Mouse (Mus musculus) kidney, embryonic 16.5 days (tissue): ENCODE measurements around the gene Tmem213. TPM values are rescaled to one million over a fixed set of nuclear protein-coding genes. Genes with fewer than 3 reads are reported as not detected.

ENCODE experiments used
- ATAC-seq: fragments of 200-750 bp; cut with Nextera tagmentation; 2 replicates; pipeline ENCODE4 v1.8.0; 2017; ENCODE audit warnings: moderate TSS enrichment; ENCODE audit not compliant: low FRiP score, low TSS enrichment
- H3K27ac ChIP-seq: fragments of 300-500 bp; sonication (generic); 2 replicates; pipeline ENCODE4 v1.5.1; 2014; ENCODE audit warnings: low read length
- H3K27me3 ChIP-seq: fragments of 300-500 bp; sonication (generic); 2 replicates; pipeline ENCODE4 v1.6.1; 2014; ENCODE audit warnings: low read length, control low read depth, mixed read lengths; ENCODE audit not compliant: insufficient read depth
- H3K36me3 ChIP-seq: fragments of 300-500 bp; sonication (generic); 2 replicates; pipeline ENCODE4 v1.6.1; 2014; ENCODE audit warnings: low read length, control low read depth, mixed read lengths; ENCODE audit not compliant: insufficient read depth
- H3K4me1 ChIP-seq: fragments of 300-500 bp; sonication (generic); 2 replicates; pipeline ENCODE4 v1.6.1; 2014; ENCODE audit warnings: low read length, control low read depth, mixed read lengths; ENCODE audit not compliant: insufficient read depth
- H3K4me2 ChIP-seq: fragments of 300-500 bp; sonication (generic); replicated peaks from 2 replicates; pipeline ENCODE4 v1.6.1; 2014; ENCODE audit warnings: low read depth, low read length
- H3K4me3 ChIP-seq: fragments of 300-500 bp; sonication (generic); 2 replicates; pipeline ENCODE4 v1.5.1; 2014; ENCODE audit warnings: mild to moderate bottlenecking, low read length
- H3K9ac ChIP-seq: fragments of 300-500 bp; sonication (generic); replicated peaks from 2 replicates; pipeline ENCODE4 v1.6.1; 2014; ENCODE audit warnings: low read length
- H3K9me3 ChIP-seq: fragments of 300-500 bp; sonication (generic); 2 replicates; pipeline ENCODE4 v1.6.1; 2016; ENCODE audit warnings: low read length, control low read depth
- WGBS: fragments of 180-500 bp; shearing (Covaris S2); extraction: QIAGEN DNeasy Blood & Tissue Kit; methylation state at CpG from one replicate; pipeline ENCODE4 v1.1.7; 2014; 5-methylcytosine and 5-hydroxymethylcytosine counted together
- polyA plus RNA-seq: library from polyadenylated mRNA; unstranded; fragments of >200 nt; fragmentation: Nextera tagmentation; extraction: Ambion mirVana; gene quantifications from 2 replicates; pipeline ENCODE4 v1.2.1, GENCODE M21; 2015

Gene Tmem213
- polyA plus RNA-seq, 1 experiment from 2014 or later, result 72.7 TPM

DNA sequence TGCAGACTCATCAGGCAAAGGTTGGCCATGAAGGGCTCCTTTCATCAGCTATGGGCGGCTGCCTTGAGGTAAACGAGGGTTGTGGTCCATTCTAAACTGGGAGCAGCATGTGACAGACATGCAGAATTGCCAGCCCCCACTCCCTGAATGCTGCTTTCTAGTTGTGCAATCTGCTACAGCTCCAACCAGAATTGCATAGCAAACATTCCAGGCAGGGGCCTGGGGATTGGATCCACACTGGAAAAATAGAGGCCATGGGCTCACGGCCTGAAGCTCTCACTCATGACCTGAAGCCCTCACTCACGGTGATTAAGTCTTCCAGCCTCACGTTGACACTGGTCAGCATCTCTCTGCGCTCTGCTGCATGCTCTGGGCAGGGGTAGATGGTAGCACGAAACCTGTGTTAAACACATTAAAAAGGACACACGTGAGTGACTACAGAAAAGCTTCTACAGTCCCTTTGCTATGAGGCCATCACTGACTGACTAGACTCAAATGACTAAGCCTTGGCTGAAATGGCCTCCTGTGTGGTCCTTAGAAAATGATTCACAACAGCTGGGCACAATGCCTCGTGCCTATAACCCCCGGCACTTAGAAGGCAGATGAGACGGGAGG lies 27.2 kb upstream of the Tmem213 start:
- Histone ChIP-seq H3K9ac (no peak overlapping the region), H3K27ac (peak overlapping the region; percentile 43), H3K9me3 (no peaks in the 10 kb centered on the region), H3K4me1 (peaks cover 15% of the 10 kb centered on the region; the same call in 1 of the 2 replicates), H3K27me3 (no peaks in the 10 kb centered on the region), H3K4me3 (no peak overlapping the region), H3K4me2 (no peak overlapping the region), H3K36me3 (no peaks in the 10 kb centered on the region)
- WGBS, result 30% methylated on average over 11 of the region's 11 CpGs
- ATAC-seq, result peak; percentile 84

DNA sequence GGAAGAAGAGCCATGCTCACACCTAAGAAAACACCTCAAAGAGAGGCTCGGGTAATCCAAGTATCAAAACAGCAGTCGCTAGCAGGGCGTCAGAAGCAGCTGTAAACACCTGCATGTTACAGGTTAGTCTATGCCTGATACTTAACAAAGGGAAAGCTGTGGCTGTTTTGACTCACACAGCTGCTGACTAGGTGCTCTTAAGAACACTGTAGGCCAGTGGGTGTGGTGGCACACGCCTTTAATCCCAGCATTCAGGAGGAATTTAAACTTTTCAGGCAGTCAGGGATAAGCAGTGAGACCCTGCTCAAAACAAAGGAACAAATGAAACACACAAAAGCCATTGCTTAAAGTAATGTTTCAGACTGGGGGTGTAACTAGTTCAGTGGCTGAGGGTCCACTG lies 25.9 kb upstream of the Tmem213 start:
- Histone ChIP-seq H3K4me3 (no peak overlapping the region), H3K4me2 (no peak overlapping the region), H3K9ac (no peak overlapping the region), H3K9me3 (no peaks in the 10 kb centered on the region), H3K27ac (no peak overlapping the region), H3K4me1 (peaks cover 15% of the 10 kb centered on the region; the same call in 1 of the 2 replicates), H3K36me3 (no peaks in the 10 kb centered on the region), H3K27me3 (no peaks in the 10 kb centered on the region)
- WGBS, result 44% methylated on average over 4 of the region's 4 CpGs
- no peak for ATAC-seq

DNA sequence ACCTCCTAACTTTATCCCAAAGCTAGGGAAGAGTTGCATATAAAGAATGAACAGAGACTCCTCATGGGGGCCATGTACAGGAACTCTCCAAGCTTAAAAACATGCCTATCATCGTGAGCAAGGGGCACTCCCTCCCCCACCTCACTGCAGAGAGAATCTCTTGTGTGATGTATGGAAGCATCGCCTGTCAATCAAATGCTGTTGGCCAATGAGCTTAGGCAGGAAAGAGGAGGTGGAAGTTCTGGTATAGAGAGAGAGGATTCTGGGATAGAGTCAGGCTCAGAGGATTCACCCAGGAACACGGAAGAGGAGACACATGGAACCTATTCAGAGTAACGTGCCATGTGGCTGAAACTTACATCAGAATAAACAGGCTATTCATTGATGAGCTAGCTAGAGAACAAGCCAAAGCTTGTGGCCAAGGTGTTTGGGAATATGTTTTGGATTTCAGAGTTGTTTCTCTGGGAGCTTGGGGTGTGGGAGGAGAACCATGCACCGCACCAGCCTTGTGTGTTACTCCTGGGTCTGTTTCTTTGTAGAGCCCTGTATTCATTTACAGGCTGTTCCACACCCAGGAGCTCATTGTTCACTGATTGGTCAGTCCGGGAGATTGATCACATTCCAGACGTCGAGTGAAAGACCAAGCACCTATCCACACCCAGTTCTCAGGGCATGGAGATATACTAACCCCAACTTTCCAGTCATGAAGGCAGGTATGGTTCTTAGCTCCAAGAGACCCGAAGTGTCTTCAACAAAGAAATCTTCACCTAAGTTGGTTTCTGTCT lies 21.6 kb upstream of the Tmem213 start:
- H3K4me1 ChIP-seq, result 0 out of 2 replicates have a peak, but pooled peaks cover 2% of the 10 kb centered on the region
- no peaks in the 10 kb centered on the region for H3K36me3 ChIP-seq
- H3K4me2 ChIP-seq, result no peak overlapping the region
- H3K9ac ChIP-seq, result no peak overlapping the region
- 78% methylated on average over 9 of the region's 9 CpGs for WGBS
- no peaks in the 10 kb centered on the region for H3K27me3 ChIP-seq
- no peak overlapping the region for H3K4me3 ChIP-seq
- no peaks in the 10 kb centered on the region for H3K9me3 ChIP-seq
- no peak overlapping the region for H3K27ac ChIP-seq
- ATAC-seq, result no peak

DNA sequence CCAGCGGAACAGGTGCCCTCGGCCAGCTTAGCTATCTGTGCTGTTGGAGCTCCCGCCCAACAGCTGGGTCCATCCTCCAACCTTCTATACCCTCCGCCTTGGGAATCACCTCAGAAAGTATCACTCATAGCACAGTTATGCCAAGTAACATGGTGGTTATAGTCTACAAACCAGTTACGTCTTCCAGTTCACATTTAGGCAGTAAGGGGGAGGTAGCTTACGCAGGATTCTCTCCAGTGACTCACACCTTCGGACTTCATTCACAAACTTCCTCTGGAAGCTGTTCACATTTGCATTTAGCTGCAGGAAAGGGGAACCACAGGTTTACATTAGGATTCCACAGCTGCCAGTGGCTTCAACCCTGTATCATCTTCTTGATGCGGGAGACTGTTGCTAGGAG lies 16.5 kb upstream of the Tmem213 start:
- H3K4me2 ChIP-seq, result no peak overlapping the region
- no peaks in the 10 kb centered on the region for H3K4me1 ChIP-seq
- H3K9ac ChIP-seq, result no peak overlapping the region
- no peaks in the 10 kb centered on the region for H3K36me3 ChIP-seq
- no peak for ATAC-seq
- H3K4me3 ChIP-seq, result no peak overlapping the region
- H3K27me3 ChIP-seq, result no peaks in the 10 kb centered on the region
- no peaks in the 10 kb centered on the region for H3K9me3 ChIP-seq
- WGBS, result 94% methylated on average over 8 of the region's 8 CpGs
- H3K27ac ChIP-seq, result no peak overlapping the region

DNA sequence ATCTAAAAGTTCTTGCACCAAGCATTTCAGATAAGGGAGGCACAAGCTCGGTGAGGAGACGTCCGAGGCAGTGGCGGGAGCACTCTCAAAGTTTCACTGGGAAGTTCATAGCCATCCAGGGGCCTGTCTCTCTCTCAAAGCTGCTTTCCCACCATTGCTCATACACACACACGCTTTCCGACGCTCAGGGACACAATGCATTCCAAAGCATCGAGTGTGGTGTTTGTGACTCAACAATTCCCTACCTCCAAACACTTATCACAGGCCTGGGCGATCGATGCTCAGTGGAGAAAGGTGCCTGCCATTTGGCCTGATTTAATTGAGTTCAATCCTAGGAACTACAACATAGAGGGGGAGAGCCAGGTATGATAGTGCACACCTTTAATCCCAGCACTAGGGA lies 14.4 kb upstream of the Tmem213 start:
- Histone ChIP-seq H3K9ac (no peak overlapping the region), H3K4me3 (no peak overlapping the region), H3K4me1 (no peaks in the 10 kb centered on the region), H3K36me3 (no peaks in the 10 kb centered on the region), H3K4me2 (no peak overlapping the region), H3K27me3 (no peaks in the 10 kb centered on the region), H3K9me3 (no peaks in the 10 kb centered on the region), H3K27ac (no peak overlapping the region)
- 92% methylated on average over 10 of the region's 10 CpGs for WGBS
- ATAC-seq, result no peak

DNA sequence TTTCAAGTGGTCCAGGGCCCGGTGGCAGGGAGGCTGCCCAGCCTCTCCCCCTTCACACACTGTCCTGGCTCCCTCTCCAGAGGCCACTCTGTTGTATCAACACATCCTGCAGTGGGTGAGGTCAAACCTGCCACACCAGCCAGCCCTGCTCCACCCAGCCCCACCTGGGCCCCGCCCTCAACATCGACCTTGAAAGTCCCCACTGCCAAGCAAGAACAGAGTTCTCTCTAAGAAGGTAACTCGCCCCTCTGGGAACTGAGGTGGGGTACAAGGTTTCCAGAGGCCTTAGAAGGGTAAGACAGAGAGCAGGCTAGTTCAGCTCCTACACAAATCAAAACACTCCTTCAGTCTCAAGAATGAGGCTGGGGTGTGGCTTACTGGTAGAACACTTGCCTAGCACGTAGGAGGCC lies 12.1 kb upstream of the Tmem213 start:
- Histone ChIP-seq H3K4me1 (no peaks in the 10 kb centered on the region), H3K9ac (no peak overlapping the region), H3K27ac (peak overlapping the region; percentile 7; the same call in 1 of the 2 replicates), H3K4me3 (no peak overlapping the region), H3K36me3 (no peaks in the 10 kb centered on the region), H3K9me3 (0 out of 2 replicates have a peak, but pooled peaks cover 3% of the 10 kb centered on the region), H3K4me2 (no peak overlapping the region), H3K27me3 (no peaks in the 10 kb centered on the region)
- 56% methylated on average over 5 of the region's 5 CpGs for WGBS
- ATAC-seq, result peak; percentile 69; the same call in 1 of the 2 replicates

DNA sequence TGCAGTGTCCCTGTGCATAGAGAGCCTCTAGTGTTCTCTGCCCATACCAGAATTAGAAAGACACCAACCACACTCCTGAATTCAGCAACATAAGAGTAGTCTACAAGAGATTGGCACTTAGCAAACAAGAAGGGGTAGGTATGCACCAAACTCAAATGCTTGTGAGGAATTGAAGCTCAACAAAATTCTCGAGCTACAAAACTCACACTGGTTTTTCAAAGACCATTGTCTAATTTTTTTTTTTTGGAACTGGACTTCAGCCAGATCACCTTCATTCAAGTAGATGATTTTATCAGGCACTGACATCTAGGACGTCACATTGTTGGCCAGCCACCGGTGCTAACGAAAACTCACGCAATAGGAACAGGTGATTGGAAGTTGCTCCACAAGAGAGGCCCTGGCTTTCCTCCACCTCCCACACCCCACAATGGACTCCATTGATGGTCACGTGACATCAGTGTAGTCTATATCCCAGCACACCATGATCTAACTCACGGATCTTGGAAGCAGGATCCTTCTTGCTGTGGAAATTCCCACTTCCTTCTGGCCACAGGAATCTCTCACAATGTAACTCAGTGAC lies 6.7 kb upstream of the Tmem213 start:
- Histone ChIP-seq H3K4me2 (no peak overlapping the region), H3K27ac (no peak overlapping the region), H3K36me3 (no peaks in the 10 kb centered on the region), H3K9me3 (0 out of 2 replicates have a peak, but pooled peaks cover 3% of the 10 kb centered on the region), H3K27me3 (no peaks in the 10 kb centered on the region), H3K9ac (no peak overlapping the region), H3K4me1 (0 out of 2 replicates have a peak, but pooled peaks cover 3% of the 10 kb centered on the region), H3K4me3 (no peak overlapping the region)
- no peak for ATAC-seq
- 84% methylated on average over 7 of the region's 7 CpGs for WGBS

DNA sequence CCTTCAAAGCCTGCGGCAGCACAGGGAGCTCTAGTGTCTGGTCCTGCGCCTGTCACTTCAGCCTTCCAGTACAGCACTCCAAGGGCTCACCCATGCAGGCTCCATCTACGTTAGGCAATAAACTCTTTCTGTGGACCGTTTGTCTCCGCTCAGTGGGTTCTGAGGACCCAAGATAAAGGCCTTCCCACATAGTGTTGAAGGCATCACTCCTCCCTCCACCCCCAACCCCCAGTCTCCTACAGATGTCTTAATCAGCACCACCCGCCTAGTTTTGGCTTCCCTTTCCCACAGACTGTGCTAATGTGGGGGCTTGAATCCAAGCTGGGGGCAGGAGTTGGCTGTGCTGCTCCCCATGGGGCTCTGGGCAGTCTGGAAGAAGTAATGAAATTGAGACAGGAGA lies 5.3 kb upstream of the Tmem213 start:
- no peak overlapping the region for H3K4me2 ChIP-seq
- no peaks in the 10 kb centered on the region for H3K36me3 ChIP-seq
- 49% methylated on average over 6 of the region's 6 CpGs for WGBS
- 0 out of 2 replicates have a peak, but pooled peaks cover 5% of the 10 kb centered on the region for H3K4me1 ChIP-seq
- no peak for ATAC-seq
- H3K9me3 ChIP-seq, result 0 out of 2 replicates have a peak, but pooled peaks cover 3% of the 10 kb centered on the region
- no peak overlapping the region for H3K27ac ChIP-seq
- H3K9ac ChIP-seq, result no peak overlapping the region
- H3K27me3 ChIP-seq, result no peaks in the 10 kb centered on the region
- no peak overlapping the region for H3K4me3 ChIP-seq

DNA sequence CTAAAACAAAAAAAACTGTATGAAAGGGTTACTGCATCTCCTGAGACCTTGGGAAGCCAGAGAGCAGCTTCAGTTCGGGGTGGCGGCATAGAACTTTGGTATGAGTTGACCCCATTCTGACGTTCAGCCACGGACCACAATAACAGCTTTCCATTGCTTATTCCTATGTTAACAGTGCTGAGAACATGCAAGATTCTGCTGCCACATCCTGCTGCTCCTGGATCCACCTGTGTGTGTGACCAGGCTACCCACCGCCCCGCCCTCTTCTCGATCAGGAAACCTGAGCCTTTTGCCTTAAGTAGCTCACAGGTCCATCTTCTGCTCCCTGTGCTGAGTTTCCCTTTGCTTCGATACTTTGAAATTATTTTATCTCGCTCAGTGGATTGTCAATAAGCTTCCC lies 3.1 kb upstream of the Tmem213 start:
- no peak for ATAC-seq
- WGBS, result 77% methylated on average over 9 of the region's 9 CpGs
- Histone ChIP-seq H3K27ac (no peak overlapping the region), H3K4me1 (peaks cover 23% of the 10 kb centered on the region), H3K4me3 (no peak overlapping the region), H3K4me2 (no peak overlapping the region), H3K36me3 (no peaks in the 10 kb centered on the region), H3K9me3 (0 out of 2 replicates have a peak, but pooled peaks cover 3% of the 10 kb centered on the region), H3K9ac (no peak overlapping the region), H3K27me3 (no peaks in the 10 kb centered on the region)

DNA sequence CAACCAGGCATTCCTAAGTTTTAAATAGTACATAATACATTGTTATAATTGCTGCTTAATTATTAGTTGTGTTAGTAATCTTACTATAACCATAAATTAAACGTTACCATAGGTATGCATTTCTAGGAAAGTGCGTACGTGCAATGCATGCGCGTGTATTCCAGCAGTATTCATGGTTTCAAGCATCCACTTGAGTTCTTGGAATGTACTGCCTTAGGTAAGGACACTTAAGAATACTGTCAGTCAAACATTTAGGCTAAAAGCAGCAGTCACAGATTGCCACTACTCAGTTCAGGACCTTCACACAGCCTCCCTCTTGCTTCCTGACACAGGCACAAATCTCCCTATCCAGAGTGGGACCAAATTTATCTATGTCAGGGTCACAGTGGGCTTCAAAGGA lies 606 bp upstream of the Tmem213 start:
- 95% methylated on average over 5 of the region's 5 CpGs for WGBS
- Histone ChIP-seq H3K9me3 (no peaks in the 10 kb centered on the region), H3K9ac (no peak overlapping the region), H3K4me2 (no peak overlapping the region), H3K4me1 (peaks cover 24% of the 10 kb centered on the region), H3K27me3 (no peaks in the 10 kb centered on the region), H3K27ac (no peak overlapping the region), H3K36me3 (no peaks in the 10 kb centered on the region), H3K4me3 (no peak overlapping the region)
- no peak for ATAC-seq
